21 mouse cellular contexts compared by ENCODE assay signal in genomic region chr5:77865342-77865741, GRCm38 (mm10).
DNase-seq lines count a peak whose midpoint lies in the region; ATAC-seq and TF ChIP-seq lines count a peak whose summit lies in the region.
"Had no signal": no experiment of that assay in that cellular context is flagged by ENCODE, and none has a peak within 500 bp of the region (broad histone marks: within the 10 kb centered on the region; RNA-seq: fewer than 3 reads in every experiment).

No protein-coding gene starts in this region.

- ATAC-seq in forebrain, embryonic 13.5 days, result peak; percentile 58; the same call in 1 of the 2 replicates
- no peak for ATAC-seq in forebrain, embryonic 12.5 days (ENCODE audit: low FRiP score)
- ATAC-seq in midbrain, embryonic 13.5 days, result peak; percentile 24; the same call in 1 of the 2 replicates
- ATAC-seq in midbrain, embryonic 11.5 days (ENCODE audit: low FRiP score), result no peak
- ATAC-seq: inflammation-experienced regulatory T-cells, adult 6 months had no signal

- TF ChIP-seq POLR2A in brain, embryonic 14.5 days (IDR thresholded peaks at IDR 0.05; ENCODE audit: borderline replicate concordance, extremely low read depth, insufficient read depth, insufficient read length, poor library complexity, severe bottlenecking), result no peak

- no peaks in the 10 kb centered on the region for H3K36me3 ChIP-seq in forebrain, embryonic 13.5 days (ENCODE audit: poor library complexity, severe bottlenecking)
- no peaks in the 10 kb centered on the region for H3K36me3 ChIP-seq in forebrain, embryonic 12.5 days (replicated peaks)
- no peaks in the 10 kb centered on the region for H3K36me3 ChIP-seq in midbrain, embryonic 13.5 days
- no peaks in the 10 kb centered on the region for H3K36me3 ChIP-seq in midbrain, embryonic 11.5 days (ENCODE audit: control insufficient read depth, insufficient read depth, low read length)
- H3K36me3 ChIP-seq: liver, embryonic 13.5 days had no signal

- DNase-seq in midbrain, embryonic 11.5 days (ENCODE audit: low spot score, missing footprints), result no peak
- peak; percentile 76 for DNase-seq in brain, embryonic 14.5 days (ENCODE audit: low read depth)
- DNase-seq in mesoderm, embryonic 11.5 days (ENCODE audit: low read depth, low spot score), result peak; percentile 9
- no peak for DNase-seq in left cerebral cortex, adult 2 months (ENCODE audit: extremely low spot score in 1 of 2, low spot score in 2 of 2)
- no peak for DNase-seq in left cerebral cortex, postnatal 25 days (ENCODE audit: low spot score in 2 of 2)
- DNase-seq: adrenal gland, adult 2 months; cerebellum, adult 11-12 months; cerebellum, postnatal 14 days; gastrocnemius, adult 2 months; kidney, adult 18-20 months; kidney, postnatal 4 days; liver, embryonic 13.5 days; lung, adult 2 months; lung, postnatal 14 days; right cerebral cortex, adult 18-20 months; thymus, adult 2 months; thymus, postnatal 4 days had no signal

- H3K4me3 ChIP-seq in forebrain, embryonic 13.5 days, result no peak overlapping the region
- H3K4me3 ChIP-seq in forebrain, embryonic 12.5 days (replicated peaks), result no peak overlapping the region
- no peak overlapping the region for H3K4me3 ChIP-seq in midbrain, embryonic 13.5 days (replicated peaks)
- no peak overlapping the region for H3K4me3 ChIP-seq in midbrain, embryonic 11.5 days (ENCODE audit: low read depth, low read length)
- no peak overlapping the region for H3K4me3 ChIP-seq in left cerebral cortex, adult 2 months
- H3K4me3 ChIP-seq: gastrocnemius, adult 2 months; liver, embryonic 13.5 days had no signal

- WGBS in forebrain, embryonic 13.5 days, result 42% methylated on average over 7 of the region's 7 CpGs
- 62% methylated on average over 7 of the region's 7 CpGs for WGBS in forebrain, embryonic 12.5 days
- WGBS in midbrain, embryonic 13.5 days, result 58% methylated on average over 7 of the region's 7 CpGs
- 79% methylated on average over 7 of the region's 7 CpGs for WGBS in midbrain, embryonic 11.5 days

- no peaks in the 10 kb centered on the region for H3K9me3 ChIP-seq in forebrain, embryonic 13.5 days (replicated peaks)
- no peaks in the 10 kb centered on the region for H3K9me3 ChIP-seq in forebrain, embryonic 12.5 days
- H3K9me3 ChIP-seq in midbrain, embryonic 13.5 days, result no peaks in the 10 kb centered on the region
- H3K9me3 ChIP-seq in midbrain, embryonic 11.5 days (ENCODE audit: control insufficient read depth, low read length), result no peaks in the 10 kb centered on the region

- H3K27me3 ChIP-seq in forebrain, embryonic 13.5 days, result no peaks in the 10 kb centered on the region
- H3K27me3 ChIP-seq in forebrain, embryonic 12.5 days, result no peaks in the 10 kb centered on the region
- no peaks in the 10 kb centered on the region for H3K27me3 ChIP-seq in midbrain, embryonic 13.5 days
- H3K27me3 ChIP-seq in midbrain, embryonic 11.5 days (ENCODE audit: control insufficient read depth, insufficient read depth, low read length), result no peaks in the 10 kb centered on the region
- H3K27me3 ChIP-seq: liver, embryonic 13.5 days had no signal

- intact Hi-C loops in left cerebral cortex, adult 2 months (cut with DNase I), result no loop called here
- intact Hi-C loops in left cerebral cortex, postnatal 25 days (cut with DNase I), result no loop called here

- no peak overlapping the region for H3K9ac ChIP-seq in forebrain, embryonic 13.5 days
- no peak overlapping the region for H3K9ac ChIP-seq in forebrain, embryonic 12.5 days
- H3K9ac ChIP-seq in midbrain, embryonic 13.5 days (replicated peaks), result no peak overlapping the region
- no peak overlapping the region for H3K9ac ChIP-seq in midbrain, embryonic 11.5 days (ENCODE audit: low read length)
- H3K9ac ChIP-seq: liver, embryonic 13.5 days had no signal

- H3K4me2 ChIP-seq in forebrain, embryonic 13.5 days, result no peak overlapping the region
- no peak overlapping the region for H3K4me2 ChIP-seq in forebrain, embryonic 12.5 days
- no peak overlapping the region for H3K4me2 ChIP-seq in midbrain, embryonic 13.5 days (replicated peaks)
- H3K4me2 ChIP-seq in midbrain, embryonic 11.5 days, result no peak overlapping the region
- H3K4me2 ChIP-seq: liver, embryonic 13.5 days had no signal

- 0 out of 2 replicates have a peak, but pooled peaks cover 4% of the 10 kb centered on the region for H3K4me1 ChIP-seq in forebrain, embryonic 13.5 days
- H3K4me1 ChIP-seq in forebrain, embryonic 12.5 days, result no peaks in the 10 kb centered on the region
- H3K4me1 ChIP-seq in midbrain, embryonic 13.5 days (replicated peaks), result no peaks in the 10 kb centered on the region
- no peaks in the 10 kb centered on the region for H3K4me1 ChIP-seq in midbrain, embryonic 11.5 days (ENCODE audit: control insufficient read depth, insufficient read depth, low read length)
- H3K4me1 ChIP-seq: liver, embryonic 13.5 days had no signal

- no peak for TF ChIP-seq CTCF in brain, embryonic 14.5 days (IDR thresholded peaks at IDR 0.05; ENCODE audit: borderline replicate concordance, extremely low read depth, insufficient read depth, insufficient read length)
- TF ChIP-seq CTCF in left cerebral cortex, adult 2 months (IDR thresholded peaks at IDR 0.05), result no peak

- no peak overlapping the region for H3K27ac ChIP-seq in forebrain, embryonic 13.5 days
- no peak overlapping the region for H3K27ac ChIP-seq in forebrain, embryonic 12.5 days
- no peak overlapping the region for H3K27ac ChIP-seq in midbrain, embryonic 13.5 days
- no peak overlapping the region for H3K27ac ChIP-seq in midbrain, embryonic 11.5 days (ENCODE audit: low read depth, low read length)
- H3K27ac ChIP-seq in left cerebral cortex, adult 2 months, result no peak overlapping the region
- H3K27ac ChIP-seq: gastrocnemius, adult 2 months; liver, embryonic 13.5 days had no signal

Comparison
In these comparisons a context has a peak if more than half of its experiments do, and no peak if none do; other contexts are left out.
1. ATAC-seq: peak in forebrain, embryonic 13.5 days (single experiment) and midbrain, embryonic 13.5 days (single experiment); none in forebrain, embryonic 12.5 days (single experiment) and midbrain, embryonic 11.5 days (single experiment).
2. DNase-seq: peak in brain, embryonic 14.5 days (single experiment) and mesoderm, embryonic 11.5 days (single experiment); none in midbrain, embryonic 11.5 days (single experiment), left cerebral cortex, adult 2 months (0 of 2) and left cerebral cortex, postnatal 25 days (0 of 2).